Mouse (Mus musculus) liver, postnatal 0 days (tissue): ENCODE measurements at regions not wholly inside any gene's neighbourhood (a gene's known extent, or its start where the extent isn't known, plus 50 kb on each side); places are given as distances from the start of the nearest gene placed in this dataset.
A peak's percentile ranks its signal among the peaks of the same experiment; 100 is the strongest.

ENCODE experiments used
- ATAC-seq: fragments of 200-750 bp; cut with Nextera tagmentation; 2 replicates; pipeline ENCODE4 v1.8.0; 2017; ENCODE audit warnings: mild to moderate bottlenecking, moderate library complexity
- DNase-seq: peaks from one replicate; pipeline ENCODE4 v3.0.0-alpha.2; 2016
- H3K27ac ChIP-seq: fragments of 300-500 bp; sonication (generic); 2 replicates; pipeline ENCODE4 v1.5.1; 2014; ENCODE audit warnings: antibody characterized with exemption, moderate library complexity, mild to moderate bottlenecking, low read depth
- H3K27me3 ChIP-seq: fragments of 300-500 bp; sonication (generic); 2 replicates; pipeline ENCODE4 v1.6.1; 2014; ENCODE audit warnings: low read length, control low read depth, mixed read lengths; ENCODE audit not compliant: insufficient read depth
- H3K36me3 ChIP-seq: fragments of 300-500 bp; sonication (generic); replicated peaks from 2 replicates; pipeline ENCODE4 v1.6.1; 2014; ENCODE audit warnings: mild to moderate bottlenecking, control low read depth, low read length, moderate library complexity, mixed read lengths; ENCODE audit not compliant: insufficient read depth
- H3K4me1 ChIP-seq: fragments of 300-500 bp; sonication (generic); 2 replicates; pipeline ENCODE4 v1.6.1; 2014; ENCODE audit warnings: antibody characterized with exemption, mild to moderate bottlenecking, control low read depth; ENCODE audit not compliant: insufficient read depth
- H3K4me2 ChIP-seq: fragments of 300-500 bp; sonication (generic); 2 replicates; pipeline ENCODE4 v1.6.1; 2014; ENCODE audit warnings: low read depth, mild to moderate bottlenecking, low read length, moderate library complexity, mixed read lengths
- H3K4me3 ChIP-seq: fragments of 300-500 bp; sonication (generic); 2 replicates; pipeline ENCODE4 v1.5.1; 2014; ENCODE audit warnings: low read depth, low read length
- H3K9ac ChIP-seq: fragments of 300-500 bp; sonication (generic); replicated peaks from 2 replicates; pipeline ENCODE4 v1.6.1; 2014; ENCODE audit warnings: mild to moderate bottlenecking, moderate library complexity
- H3K9me3 ChIP-seq: fragments of 300-500 bp; sonication (generic); 2 replicates; pipeline ENCODE4 v1.6.1; 2016; ENCODE audit warnings: mild to moderate bottlenecking, control low read depth, low read length, mixed read lengths
- CTCF ChIP-seq: sonication (generic); IDR thresholded peaks from 2 replicates; pipeline ENCODE4 v1.5.1; 2016; ENCODE audit warnings: antibody characterized with exemption, low read depth
- EP300 ChIP-seq: IDR thresholded peaks from 2 replicates; pipeline ENCODE4 v1.6.1; 2016; ENCODE audit warnings: antibody characterized with exemption, low read depth, mild to moderate bottlenecking
- WGBS: fragments of 180-500 bp; shearing (Covaris S2); extraction: QIAGEN DNeasy Blood & Tissue Kit; methylation state at CpG from one replicate; pipeline ENCODE4 v1.1.7; 2014; ENCODE audit not compliant: insufficient replicate concordance; 5-methylcytosine and 5-hydroxymethylcytosine counted together

- no peaks in the 10 kb centered on the region for H3K36me3 ChIP-seq
- no peaks in the 10 kb centered on the region for H3K9me3 ChIP-seq
- H3K4me1 ChIP-seq = no peaks in the 10 kb centered on the region
- no peak for DNase-seq
- 52% methylated on average over 2 of the region's 2 CpGs for WGBS
- no peak overlapping the region for H3K27ac ChIP-seq
- H3K4me2 ChIP-seq = no peak overlapping the region
- H3K27me3 ChIP-seq = no peaks in the 10 kb centered on the region
- no peak for TF ChIP-seq EP300
- no peak for TF ChIP-seq CTCF
- no peak overlapping the region for H3K4me3 ChIP-seq
- no peak overlapping the region for H3K9ac ChIP-seq
- ATAC-seq = 0 out of 2 replicates have a peak, but pooled peaks have one; percentile 35
These were observed 379.9 kb downstream of the Pmp22 start for GRCm38 (mm10) chr11:63508727-63509126.

GRCm38 (mm10) chr11:63510611-63511010 lies 381.8 kb downstream of the Pmp22 start:
- no peak overlapping the region for H3K4me3 ChIP-seq
- DNase-seq (no peak), ATAC-seq (no peak)
- H3K9ac ChIP-seq = no peak overlapping the region
- H3K27me3 ChIP-seq = no peaks in the 10 kb centered on the region
- TF ChIP-seq EP300 (no peak), CTCF (no peak)
- H3K27ac ChIP-seq = no peak overlapping the region
- H3K4me2 ChIP-seq = no peak overlapping the region
- 78% methylated on average over 7 of the region's 7 CpGs for WGBS
- no peaks in the 10 kb centered on the region for H3K9me3 ChIP-seq
- H3K36me3 ChIP-seq = no peaks in the 10 kb centered on the region
- H3K4me1 ChIP-seq = no peaks in the 10 kb centered on the region

- no peaks in the 10 kb centered on the region for H3K27me3 ChIP-seq
- H3K4me2 ChIP-seq = no peak overlapping the region
- no peaks in the 10 kb centered on the region for H3K9me3 ChIP-seq
- no peak overlapping the region for H3K9ac ChIP-seq
- WGBS = 86% methylated on average over 3 of the region's 3 CpGs
- DNase-seq = no peak
- no peak for ATAC-seq
- H3K27ac ChIP-seq = no peak overlapping the region
- TF ChIP-seq EP300 (no peak), CTCF (no peak)
- H3K36me3 ChIP-seq = no peaks in the 10 kb centered on the region
- no peak overlapping the region for H3K4me3 ChIP-seq
- no peaks in the 10 kb centered on the region for H3K4me1 ChIP-seq
These were observed 385.8 kb downstream of the Pmp22 start for GRCm38 (mm10) chr11:63514615-63515014.

- no peak overlapping the region for H3K27ac ChIP-seq
- H3K9me3 ChIP-seq = no peaks in the 10 kb centered on the region
- ATAC-seq (no peak), DNase-seq (peak; percentile 25)
- WGBS = 47% methylated on average over 6 of the region's 6 CpGs
- TF ChIP-seq CTCF = no peak
- no peak for TF ChIP-seq EP300
- H3K36me3 ChIP-seq = no peaks in the 10 kb centered on the region
- H3K27me3 ChIP-seq = no peaks in the 10 kb centered on the region
- H3K4me1 ChIP-seq = no peaks in the 10 kb centered on the region
- H3K4me2 ChIP-seq = no peak overlapping the region
- no peak overlapping the region for H3K4me3 ChIP-seq
- no peak overlapping the region for H3K9ac ChIP-seq
These were observed 390.1 kb downstream of the Pmp22 start for GRCm38 (mm10) chr11:63518847-63519246.

- no peak for TF ChIP-seq EP300
- TF ChIP-seq CTCF = no peak
These were observed 395.5 kb downstream of the Pmp22 start for GRCm38 (mm10) chr11:63524254-63524653.

GRCm38 (mm10) chr11:63525431-63525830 lies 396.6 kb downstream of the Pmp22 start:
- Histone ChIP-seq H3K4me2 (no peak overlapping the region), H3K36me3 (no peaks in the 10 kb centered on the region), H3K9me3 (no peaks in the 10 kb centered on the region), H3K27ac (no peak overlapping the region), H3K9ac (no peak overlapping the region), H3K4me1 (no peaks in the 10 kb centered on the region), H3K4me3 (no peak overlapping the region), H3K27me3 (no peaks in the 10 kb centered on the region)
- no peak for DNase-seq
- no peak for ATAC-seq
- no peak for TF ChIP-seq CTCF
- TF ChIP-seq EP300 = no peak
- WGBS = 65% methylated on average over 12 of the region's 12 CpGs

More at GRCm38 (mm10) chr11:63524254-63524653, 395.5 kb downstream of the Pmp22 start:
- Histone ChIP-seq H3K4me1 (no peaks in the 10 kb centered on the region), H3K27ac (no peak overlapping the region), H3K4me3 (no peak overlapping the region), H3K9me3 (no peaks in the 10 kb centered on the region), H3K36me3 (no peaks in the 10 kb centered on the region), H3K4me2 (no peak overlapping the region), H3K27me3 (no peaks in the 10 kb centered on the region), H3K9ac (no peak overlapping the region)
- ATAC-seq (no peak), DNase-seq (no peak)
- WGBS = 43% methylated on average over 7 of the region's 7 CpGs

GRCm38 (mm10) chr11:63525956-63526355 lies 396.1 kb downstream of the Hs3st3b1 start:
- TF ChIP-seq CTCF = no peak
- no peak for TF ChIP-seq EP300
- H3K27ac ChIP-seq = no peak overlapping the region
- no peaks in the 10 kb centered on the region for H3K4me1 ChIP-seq
- H3K9me3 ChIP-seq = no peaks in the 10 kb centered on the region
- DNase-seq (no peak), ATAC-seq (no peak)
- H3K4me2 ChIP-seq = no peak overlapping the region
- H3K4me3 ChIP-seq = no peak overlapping the region
- WGBS = 72% methylated on average over 3 of the region's 3 CpGs
- H3K9ac ChIP-seq = no peak overlapping the region
- no peaks in the 10 kb centered on the region for H3K36me3 ChIP-seq
- no peaks in the 10 kb centered on the region for H3K27me3 ChIP-seq
